Mouse (Mus musculus) liver, embryonic 13.5 days (tissue): Measurements from ENCODE around the gene Nfib. TPM values are rescaled to one million over a fixed set of nuclear protein-coding genes. Genes with fewer than 3 reads are reported as not detected.

ENCODE experiments used
- polyA plus RNA-seq: library from polyadenylated mRNA; unstranded; fragments of >200 nt; fragmentation: Nextera tagmentation; extraction: Ambion mirVana; gene quantifications from 2 replicates; pipeline ENCODE4 v1.2.1, GENCODE M21; 2015

The Nfib gene
- polyA plus RNA-seq, 1 experiment from 2014 or later: 4.9 TPM

Other genes with a start within 250 kb of the Nfib start
- 4.4 and 6.2 TPM in 2 replicates for gene Zdhhc21, start 154.2 kb upstream of the Nfib start, polyA plus RNA-seq
- gene Cer1, start 179.4 kb upstream of the Nfib start, polyA plus RNA-seq: not detected in 2 replicates